Mouse (Mus musculus) frontal cortex, postnatal 10 days (tissue): ENCODE data around the gene Lgmn.

Experiments
- DNase-seq, 2 experiments: peaks; one replicate each; pipeline ENCODE4 v3.0.0; 2022; ENCODE audit warnings: low spot score in 2 of 2, mixed read lengths in 1 of 2

Gene Lgmn

DNA sequence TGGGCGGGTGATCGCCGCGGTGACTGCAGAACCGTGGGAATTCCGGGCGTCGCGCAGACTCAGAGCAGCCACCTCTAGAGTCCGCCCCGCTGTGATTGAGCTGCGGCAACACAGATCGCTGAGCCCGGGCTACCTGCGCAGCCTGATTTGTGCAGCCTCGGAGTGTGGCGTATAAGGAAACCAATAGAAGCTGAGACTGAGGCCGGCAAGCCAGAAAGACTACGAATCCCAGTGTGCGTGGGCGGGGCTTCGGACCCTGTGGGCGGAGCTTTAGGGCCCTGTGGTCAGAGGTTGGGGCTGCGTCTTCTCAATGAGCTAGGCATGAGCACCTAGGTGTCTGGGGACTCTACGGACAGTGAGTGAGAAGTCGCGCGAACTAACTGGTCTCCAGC is at the start of gene Lgmn:
Gene Lgmn, minus strand, starts transcription at position 182 of the 392 bp plus-strand sequence.
- DNase-seq = peak; percentile 96 to 98

DNA sequence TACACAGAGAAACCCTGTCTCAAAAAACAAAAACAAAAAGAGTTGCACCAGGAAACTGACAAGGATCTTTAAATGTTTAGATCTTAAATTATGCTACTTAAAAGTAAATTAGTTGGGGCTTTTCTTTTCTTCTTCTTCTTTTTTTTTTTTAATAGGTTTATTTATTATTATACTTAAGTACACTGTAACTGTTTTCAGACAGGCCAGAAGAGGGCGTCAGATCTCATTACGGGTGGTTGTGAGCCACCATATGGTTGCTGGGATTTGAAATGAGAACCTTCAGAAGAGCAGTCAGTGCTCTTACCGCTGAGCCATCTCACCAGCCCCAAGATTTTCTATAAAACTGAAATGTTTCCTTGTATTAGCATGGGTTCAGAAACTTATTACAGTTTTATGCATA is 45.3 kb upstream of the Lgmn start:
- no peak for DNase-seq

DNA sequence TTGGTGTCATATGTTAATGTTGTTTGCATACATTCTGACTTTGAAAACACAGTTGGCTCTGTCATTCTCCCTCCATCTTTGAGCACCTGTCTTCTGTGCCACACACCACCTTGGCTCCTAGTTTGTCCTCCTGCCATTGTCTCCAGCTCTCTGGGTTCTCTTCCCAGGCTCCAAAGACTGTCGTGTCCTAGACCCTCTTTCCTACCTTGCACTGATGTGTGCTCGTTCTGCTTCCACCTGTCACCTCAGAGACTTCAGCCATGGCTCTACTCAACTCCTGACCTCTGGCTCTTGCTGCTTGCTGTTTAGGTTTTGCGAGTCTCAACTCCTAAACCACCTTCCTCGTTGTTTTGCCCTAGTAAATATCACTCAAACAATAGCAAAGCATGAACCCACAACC is 40.9 kb upstream of the Lgmn start:
- DNase-seq = no peak

DNA sequence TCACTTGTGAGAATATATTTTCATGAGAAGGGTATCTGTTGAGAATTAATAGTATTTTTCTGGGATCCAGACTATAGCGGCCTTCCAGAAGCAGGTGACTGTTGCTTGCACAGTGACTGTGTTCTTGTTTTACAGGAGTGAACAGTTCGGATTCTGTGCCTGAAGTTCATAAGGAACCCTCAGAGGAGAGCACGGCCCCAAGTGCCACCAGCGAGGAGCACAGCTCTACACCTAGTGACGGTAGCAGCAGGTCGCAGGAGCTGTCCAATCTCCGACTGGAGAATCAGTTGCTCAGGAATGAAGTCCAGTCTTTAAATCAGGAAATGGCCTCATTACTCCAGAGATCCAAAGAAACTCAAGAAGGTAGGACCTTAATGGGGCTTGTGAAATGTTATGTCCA is 34.8 kb upstream of the Lgmn start:
- DNase-seq = no peak

DNA sequence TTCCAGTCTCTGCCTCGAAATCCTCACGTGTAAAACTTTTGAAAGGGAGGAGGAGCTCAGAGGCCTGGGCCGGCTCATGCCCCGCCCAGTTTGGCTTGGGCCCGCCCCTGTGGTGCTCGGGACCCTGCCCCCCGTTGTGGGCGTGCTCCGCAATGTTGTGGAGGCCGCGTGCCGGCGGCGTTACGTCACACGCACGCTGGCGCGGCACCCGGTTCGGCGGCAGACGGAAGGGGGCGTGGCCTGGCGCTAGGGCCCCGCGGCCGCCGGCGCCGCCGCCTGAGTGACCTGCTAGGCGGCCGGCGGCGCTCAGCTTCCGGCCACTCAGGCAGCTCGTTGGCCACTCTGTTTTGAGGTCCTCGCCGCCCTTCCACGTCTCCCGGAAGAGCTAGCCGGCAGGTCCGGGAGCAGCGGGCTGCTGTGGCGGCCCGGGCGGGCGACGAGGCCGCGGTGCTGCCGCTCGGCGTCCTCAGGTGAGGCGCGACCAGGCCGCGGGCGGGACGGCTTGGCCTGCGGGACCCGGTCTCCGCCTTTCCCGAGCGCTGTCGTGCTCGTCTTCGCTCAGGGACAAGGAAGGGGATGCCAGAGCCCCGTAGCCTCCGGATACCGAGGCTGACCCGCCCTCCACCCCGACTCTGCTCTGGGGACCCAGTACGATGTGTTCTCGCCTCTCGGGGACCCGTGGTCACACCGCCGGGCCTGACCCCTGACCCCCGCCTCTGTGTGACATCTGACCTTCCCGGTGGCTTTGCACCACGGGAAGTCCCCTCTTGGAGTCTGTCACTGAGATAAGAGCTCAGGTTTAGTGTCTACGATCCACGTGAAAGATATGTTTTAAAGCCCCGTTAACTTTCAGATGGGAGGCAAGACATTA is 29.5 kb upstream of the Lgmn start, which contains the start of gene Golga5:
Gene Golga5, plus strand, starts transcription at position 242 of the 871 bp plus-strand sequence.
- peak; percentile 95 to 96 for DNase-seq

DNA sequence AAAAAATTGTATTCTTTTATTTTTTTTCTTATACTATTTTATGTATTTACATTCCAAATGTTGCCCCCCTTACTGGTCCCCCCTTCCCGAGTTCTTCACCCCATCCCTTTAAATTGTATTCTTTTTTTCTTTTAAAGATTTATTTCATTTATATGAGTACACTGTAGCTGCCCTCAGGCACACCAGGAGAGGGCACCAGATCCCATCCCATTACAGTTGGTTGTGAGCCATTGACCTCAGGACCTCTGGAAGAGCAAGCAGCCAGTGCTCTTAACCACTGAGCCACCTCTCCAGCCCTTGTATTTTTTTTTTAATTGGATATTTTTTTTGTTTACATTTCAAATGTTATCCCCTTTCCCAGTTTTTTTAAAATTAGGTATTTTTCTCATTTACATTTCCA is 28.5 kb upstream of the Lgmn start:
- DNase-seq = no peak

DNA sequence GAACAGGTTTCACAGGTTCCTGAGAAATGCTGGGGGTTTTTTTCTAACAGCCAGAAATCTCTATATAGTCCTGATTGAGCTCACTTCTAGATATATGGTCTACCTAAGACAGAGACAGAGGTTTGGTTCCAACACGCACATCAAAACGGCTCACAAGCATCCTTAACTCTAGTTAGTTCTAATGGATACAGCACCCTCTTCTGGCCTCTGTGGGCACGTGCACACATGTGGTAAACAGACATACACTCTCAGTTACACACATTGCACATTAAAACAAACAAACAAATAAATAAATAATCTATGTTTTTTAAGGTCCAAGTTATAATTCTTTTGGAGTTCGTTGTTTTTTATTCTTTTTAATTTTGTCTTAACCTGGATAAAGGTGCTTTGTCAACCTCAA is 25.0 kb upstream of the Lgmn start:
- no peak for DNase-seq

DNA sequence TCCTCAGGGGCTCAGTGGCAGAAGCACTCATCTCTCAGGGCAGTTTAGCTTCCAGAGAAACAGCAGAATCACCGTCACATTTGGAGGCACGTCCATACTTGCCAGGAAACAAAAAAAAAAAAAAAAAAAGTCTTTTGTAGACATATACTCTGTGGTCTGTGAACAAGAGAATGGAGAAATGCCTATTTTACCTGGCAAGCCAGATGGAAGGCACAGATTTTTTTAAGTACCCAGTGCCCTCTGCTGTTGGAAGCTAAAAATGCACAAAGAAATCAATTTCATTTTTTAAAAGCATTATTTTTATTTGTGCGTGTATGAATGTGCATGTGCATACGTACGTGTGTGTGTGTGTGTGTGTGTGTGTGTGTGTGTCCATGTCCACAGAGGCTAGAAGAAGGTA is 21.6 kb upstream of the Lgmn start:
- DNase-seq = no peak

DNA sequence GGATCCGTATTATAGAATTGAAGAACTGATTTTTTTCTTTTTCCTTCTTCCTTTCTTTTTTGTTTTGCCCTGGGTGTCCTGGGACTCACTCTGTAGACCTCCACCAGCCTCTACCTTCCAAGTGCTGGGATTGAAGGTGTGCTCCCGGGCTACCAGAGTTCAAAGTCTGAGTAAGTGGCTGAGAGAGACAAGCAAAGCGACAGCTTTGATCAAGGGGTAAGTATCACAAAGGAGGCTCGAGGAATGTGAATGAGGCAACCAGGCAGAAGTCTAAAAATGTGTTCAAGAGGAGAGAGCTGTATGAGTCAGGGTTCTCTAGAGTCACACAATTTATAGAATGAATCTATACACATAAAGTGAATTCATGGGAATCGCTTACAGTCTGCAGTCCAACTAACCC is 20.4 kb upstream of the Lgmn start:
- no peak for DNase-seq

DNA sequence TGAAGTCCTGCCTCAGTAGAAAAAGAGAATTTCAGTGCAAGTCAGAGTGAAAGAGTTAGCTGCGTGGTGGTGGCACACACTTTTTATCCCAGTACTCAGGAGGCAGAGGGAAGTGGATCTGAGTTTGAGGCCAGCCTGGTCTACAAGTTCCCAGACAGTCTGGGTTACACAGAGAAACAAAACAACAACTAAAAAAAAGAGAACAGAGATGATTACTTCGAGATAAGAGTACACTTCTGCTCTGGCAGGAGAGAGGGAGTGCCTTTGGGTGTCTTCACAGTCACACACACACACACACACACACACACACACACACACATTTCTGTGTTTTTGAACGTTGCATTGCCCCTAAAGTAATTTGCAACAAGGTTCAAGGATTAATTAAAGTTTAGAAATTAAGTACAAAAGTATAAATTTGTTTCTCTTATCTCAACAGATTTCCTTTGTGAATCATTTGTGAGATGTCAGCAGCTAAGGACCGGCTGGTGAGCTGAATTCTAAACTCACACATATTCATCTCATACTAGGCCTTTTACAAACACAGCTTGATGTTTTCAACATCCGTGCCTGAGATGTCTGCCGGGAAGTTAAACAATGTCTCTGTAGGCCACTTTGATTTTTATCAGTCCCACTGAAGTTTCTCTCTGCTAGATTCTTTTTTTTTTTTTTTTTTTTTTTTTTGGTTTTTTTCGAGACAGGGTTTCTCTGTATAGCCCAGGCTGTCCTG is 17.0 kb upstream of the Lgmn start:
- DNase-seq = no peak

DNA sequence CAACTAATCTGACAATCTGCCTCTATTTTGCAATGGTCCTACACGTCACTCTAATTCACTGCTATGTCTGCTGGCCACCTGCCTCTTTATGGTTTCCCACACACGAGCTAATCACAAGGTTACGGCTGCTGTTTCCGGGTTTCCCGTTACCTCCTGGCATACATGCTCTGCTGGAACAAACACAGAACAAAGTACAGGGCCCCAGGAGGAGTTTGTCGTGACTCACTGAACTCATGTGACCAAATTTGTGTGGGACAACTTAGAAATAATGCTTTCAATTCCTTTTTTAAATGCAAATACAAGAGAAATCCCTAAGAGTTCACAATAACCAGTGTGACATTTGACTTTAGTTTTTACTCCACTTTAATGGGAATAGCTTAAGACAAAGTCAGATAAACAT is 14.0 kb upstream of the Lgmn start:
- DNase-seq = no peak

DNA sequence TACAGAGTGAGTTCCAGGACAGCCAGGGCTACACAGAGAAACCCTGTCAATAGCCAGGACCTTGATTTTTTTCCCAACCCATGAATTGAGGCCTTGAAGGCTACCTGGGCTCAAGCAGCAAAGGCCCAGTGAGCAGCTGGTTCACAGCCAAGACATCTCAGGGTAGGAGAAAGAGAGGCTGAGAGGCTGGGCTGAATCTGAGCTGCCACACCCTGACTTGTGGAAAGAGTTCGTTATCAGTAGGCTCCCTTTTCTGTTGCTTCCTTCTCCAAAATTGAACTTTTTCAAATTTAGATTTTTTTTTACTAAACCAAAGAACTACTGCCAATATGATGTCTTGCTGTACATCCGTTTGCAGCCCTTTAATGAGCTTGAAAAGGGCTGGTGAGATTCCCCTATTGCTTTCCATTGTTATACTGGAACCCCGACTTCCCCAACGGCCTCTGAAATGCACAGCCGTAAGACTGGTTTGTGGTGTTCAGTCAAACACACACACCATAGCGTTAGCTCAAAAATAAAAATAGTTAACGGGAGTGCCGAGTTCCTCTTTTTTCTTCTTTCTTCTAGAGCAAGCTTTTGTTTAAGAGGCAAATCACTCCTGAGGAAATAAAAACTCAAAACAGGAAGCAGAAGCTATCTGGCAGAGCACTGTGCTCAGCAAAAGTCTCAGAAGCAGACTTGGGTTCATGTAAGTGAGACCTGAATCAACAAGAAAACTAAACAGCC is 11.7 kb upstream of the Lgmn start:
- DNase-seq = no peak

DNA sequence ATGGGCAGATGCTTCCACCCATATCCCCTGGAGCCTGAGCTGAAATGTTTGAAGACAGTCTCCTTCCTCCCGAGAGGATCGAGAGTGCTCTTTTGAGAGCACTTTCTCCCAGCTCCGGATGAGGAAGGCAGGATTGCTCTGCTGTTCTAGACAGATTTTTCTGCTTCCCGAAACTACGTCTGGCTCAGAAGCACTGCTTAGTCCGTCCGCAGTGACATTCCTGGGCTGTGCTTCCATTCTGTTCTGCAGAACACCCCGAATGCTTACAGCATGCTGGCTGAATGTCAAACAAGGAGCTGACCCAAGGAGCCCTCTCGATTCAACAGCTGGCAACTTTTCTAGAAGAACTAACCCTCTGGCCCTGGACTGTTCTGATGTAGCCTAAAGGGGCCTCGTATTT is 10.8 kb upstream of the Lgmn start:
- DNase-seq = no peak

DNA sequence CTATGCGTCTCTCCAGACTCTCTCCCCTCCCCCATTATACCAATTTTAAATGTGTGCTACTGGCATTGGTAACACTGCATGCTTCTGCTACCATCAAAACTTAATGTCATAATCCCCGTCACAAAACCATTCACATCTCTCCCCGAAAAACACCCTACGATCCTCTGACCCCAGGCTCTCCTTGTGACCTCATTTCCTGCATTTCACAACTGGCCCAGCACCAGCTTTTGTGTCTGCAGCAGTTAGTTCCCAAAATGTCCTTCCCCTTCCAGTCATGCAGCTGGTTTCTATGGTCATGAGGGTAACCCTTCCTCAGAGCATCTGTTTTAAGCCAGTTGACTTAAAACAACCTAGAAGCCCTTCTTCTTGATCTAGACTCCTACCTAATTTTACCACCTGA is 5.8 kb upstream of the Lgmn start:
- DNase-seq = no peak

DNA sequence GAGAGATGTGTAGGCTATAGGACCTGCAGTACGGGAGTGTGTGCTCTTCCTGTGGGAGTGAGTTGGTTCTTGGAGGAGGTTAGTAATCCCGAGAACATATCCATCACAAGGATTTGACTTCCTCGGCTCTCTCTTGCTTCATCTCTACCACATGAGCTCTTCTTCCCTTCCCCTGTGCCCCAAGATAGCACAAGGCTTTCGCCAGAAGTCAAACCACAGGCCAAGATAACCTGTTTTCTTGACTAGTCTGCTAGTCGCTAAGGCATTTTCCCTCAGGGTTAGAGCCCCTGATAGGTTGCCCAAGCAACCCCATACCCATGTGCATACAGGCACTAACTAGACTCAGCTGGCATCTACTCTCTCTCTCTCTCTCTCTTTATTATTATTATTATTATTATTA is 4.1 kb upstream of the Lgmn start:
- DNase-seq = no peak

DNA sequence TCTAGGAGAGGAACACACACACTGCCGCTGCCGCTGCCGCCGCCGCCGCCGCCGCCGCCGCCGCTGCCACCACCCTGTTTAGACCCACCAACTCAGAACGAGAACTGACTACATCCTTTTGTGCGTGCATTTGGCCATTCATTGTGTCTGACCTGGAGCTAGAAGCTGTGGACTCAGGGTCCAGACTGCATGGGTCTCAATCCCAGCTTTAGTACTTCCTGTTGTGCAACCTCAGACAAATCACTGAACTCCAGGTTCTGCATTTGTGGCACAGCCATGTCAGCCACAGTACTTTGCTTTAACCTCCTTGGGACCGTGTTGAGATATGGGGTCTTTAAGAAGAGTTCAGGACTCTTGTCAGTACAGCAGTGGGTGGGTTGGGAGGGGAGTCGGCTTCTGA is 3.0 kb upstream of the Lgmn start:
- no peak for DNase-seq

DNA sequence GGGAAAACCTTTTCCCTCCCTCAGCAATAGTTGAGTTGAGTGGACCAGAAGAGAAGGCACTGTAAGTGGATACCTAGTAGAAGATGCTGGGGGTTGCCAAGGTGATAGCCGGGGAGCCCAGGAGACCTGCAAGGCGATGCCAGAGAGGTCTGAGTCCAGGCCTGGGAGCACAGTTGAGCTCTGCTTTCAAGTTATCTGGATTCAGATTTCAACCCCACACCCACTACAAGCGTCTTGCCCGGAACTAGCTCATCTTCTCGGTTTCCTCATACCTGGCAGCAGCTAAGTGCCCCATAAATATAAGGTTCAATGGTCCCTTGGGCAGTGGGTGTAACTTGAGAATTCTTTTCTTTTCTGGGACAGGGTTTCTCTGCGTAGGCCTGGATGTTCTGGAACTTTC is 1.5 kb upstream of the Lgmn start:
- DNase-seq = no peak

DNA sequence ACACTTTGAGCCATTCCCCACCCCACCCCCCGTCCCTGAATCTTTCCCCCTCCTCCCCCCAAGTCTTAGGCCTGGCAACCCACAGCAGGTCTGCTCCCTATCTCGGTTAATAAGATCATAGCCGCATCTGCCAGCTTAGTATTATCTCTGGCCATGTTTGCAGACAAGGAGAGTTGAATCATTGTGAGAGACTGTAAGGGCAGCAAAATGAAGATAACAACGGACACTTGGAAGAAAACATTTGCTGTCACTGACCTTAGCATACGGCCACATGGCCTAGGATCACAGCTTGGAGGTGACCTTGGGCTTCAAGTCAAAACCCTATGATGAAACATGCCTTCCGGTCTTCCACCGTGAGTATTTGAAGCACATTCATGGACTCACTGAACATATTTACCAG is 938 bp upstream of the Lgmn start:
- no peak for DNase-seq

DNA sequence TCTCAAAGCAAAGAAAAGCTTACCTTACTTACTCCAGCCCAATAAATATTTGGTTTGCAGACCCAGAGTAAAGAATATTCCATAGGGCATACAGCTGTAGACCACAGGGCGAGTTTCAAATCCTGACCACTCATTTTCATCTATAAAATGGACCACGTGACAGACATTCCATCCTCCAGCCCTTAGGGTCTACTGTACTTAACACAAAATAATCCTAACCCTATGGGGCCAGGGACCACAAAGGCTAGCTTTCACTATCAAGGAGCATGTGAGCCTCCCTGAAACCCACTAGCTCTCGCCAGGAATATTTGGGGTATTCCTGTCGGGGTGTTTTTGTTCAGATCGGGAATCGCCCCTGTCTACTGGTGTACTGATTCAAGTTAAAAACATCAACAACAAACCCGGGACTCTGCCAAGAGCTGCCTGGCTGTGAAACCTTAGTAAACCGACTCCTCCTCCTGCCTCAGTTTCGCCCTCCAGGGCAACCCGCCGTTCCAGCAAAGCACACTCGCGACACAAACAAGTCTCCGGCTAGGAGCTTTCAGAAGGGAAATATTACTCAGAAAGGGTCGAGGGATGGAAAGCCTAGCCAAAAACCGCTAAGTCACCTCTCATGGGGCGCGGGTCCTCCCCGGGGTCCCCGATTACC is 506 bp downstream of the Lgmn start:
- no peak for DNase-seq

DNA sequence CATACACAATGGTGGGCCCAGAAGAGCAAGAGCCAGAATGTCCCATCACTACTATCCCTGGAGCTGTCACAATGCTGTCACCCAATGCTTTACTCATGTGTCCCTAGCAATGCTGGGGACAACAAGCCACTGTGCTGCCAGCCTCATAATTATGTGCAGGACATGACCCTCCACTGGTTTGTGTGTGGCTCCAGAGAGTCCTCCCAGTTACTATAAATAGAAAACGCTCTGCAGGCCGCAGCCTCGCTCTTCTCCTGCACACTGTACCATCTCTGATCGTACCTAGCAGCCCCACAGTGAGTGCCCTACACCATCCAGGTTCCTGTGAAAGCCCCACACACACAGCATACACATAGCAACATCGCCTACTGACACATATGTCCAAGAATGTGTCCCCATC is 1.7 kb downstream of the Lgmn start:
- no peak for DNase-seq

DNA sequence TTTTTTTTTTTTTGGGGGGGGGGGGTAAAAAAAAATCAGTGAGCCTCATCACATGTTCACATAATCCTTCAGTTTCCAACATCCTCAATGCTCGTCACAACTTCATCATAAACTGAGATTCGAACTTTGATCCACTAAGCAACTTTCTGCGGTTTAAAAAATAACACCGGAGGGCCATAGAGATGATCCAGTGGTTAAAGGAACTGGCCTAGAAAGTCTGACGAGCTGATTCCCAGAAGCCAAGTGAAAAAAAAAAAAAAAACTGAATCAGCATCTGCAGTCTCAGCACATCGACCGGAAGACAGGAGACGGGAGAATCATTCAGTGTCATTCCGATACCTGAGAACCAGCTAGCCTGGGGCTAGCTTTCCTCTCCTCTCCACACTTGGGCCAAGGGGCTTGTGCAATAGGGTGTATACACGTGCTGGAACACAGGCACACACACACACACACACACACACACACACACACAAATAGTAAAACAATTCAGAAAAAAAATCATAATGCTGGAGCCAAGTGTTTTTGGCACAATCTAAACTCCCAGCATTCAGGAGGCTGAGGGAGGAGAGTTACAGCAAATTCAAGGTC is 2.6 kb downstream of the Lgmn start:
- no peak for DNase-seq

DNA sequence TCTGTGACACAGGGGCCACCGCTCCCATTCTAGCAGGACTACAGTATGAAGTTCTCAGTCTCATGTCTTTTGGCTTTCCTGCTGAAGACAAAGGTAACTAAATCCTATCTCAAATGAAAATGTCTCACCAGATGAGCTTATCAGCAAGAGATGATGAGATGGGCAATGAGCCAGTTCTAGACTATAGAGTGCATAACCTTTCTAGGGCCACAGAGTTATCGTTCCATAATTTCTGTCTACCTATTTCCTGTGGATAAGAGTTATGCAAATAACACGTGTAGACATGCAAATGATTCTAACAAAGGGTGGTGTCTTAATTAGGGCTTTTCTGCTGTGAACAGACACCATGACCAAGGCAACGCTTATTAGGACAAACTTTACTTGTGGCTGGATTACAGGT is 5.5 kb downstream of the Lgmn start:
- DNase-seq = no peak
